Mouse (Mus musculus): Measurements from ENCODE around the gene Tex30. TPM values are rescaled to one million over a fixed set of nuclear protein-coding genes. Genes with fewer than 3 reads are reported as not detected.

Tex30 gene
- 65.6 and 102 TPM in 2 replicates for total RNA-seq (2014; fragmentation: Nextera tagmentation)
- 125 and 159 TPM in 2 replicates for total RNA-seq (2017)
- 7.6 and 12.8 TPM in 2 replicates for polyA plus RNA-seq (2012)

- Histone ChIP-seq H3K36me3 (replicated peaks) (peaks cover 47% of the 10 kb centered on the region), H3K9me3 (replicated peaks) (no peaks in the 10 kb centered on the region), H3K4me3 (ENCODE audit: low read depth, low read length) (peak within 1 kb of the TSS; percentile 96), H3K4me1 (ENCODE audit: insufficient read depth, low read depth, low read length) (peaks cover 22% of the 10 kb centered on the region), H3K27me3 (ENCODE audit: insufficient read depth, low read length) (no peaks in the 10 kb centered on the region)
- TF ChIP-seq GATA2 (IDR thresholded peaks at IDR 0.05; ENCODE audit: borderline replicate concordance, low read depth, low read length) (no peak), CTCF (IDR thresholded peaks at IDR 0.05; ENCODE audit: low read depth, low read length) (no peak), TAL1 (conservative IDR thresholded peaks at IDR 0.05; ENCODE audit: low read depth, low read length) (no peak), GATA1 (IDR thresholded peaks at IDR 0.05; ENCODE audit: borderline replicate concordance, low read length) (no peak), POLR2AphosphoS5 (IDR thresholded peaks at IDR 0.05; ENCODE audit: insufficient replicate concordance, low read depth, low read length) (no peak)
- ATAC-seq (ENCODE audit: extremely low read depth, insufficient number of reproducible peaks, low FRiP score, poor library complexity, severe bottlenecking) (peak; percentile 86), DNase-seq (ENCODE audit: low spot score) (peak; percentile 93)
These were observed at the start of gene Tex30 for GRCm38 (mm10) chr1:44102259-44102717. Gene Tex30, minus strand, starts transcription at chr1:44102441.

- Histone ChIP-seq H3K4me3 (ENCODE audit: low read depth, low read length) (peak overlapping the region; percentile 93), H3K27me3 (ENCODE audit: insufficient read depth, low read length) (no peaks in the 10 kb centered on the region), H3K9me3 (replicated peaks) (no peaks in the 10 kb centered on the region), H3K36me3 (replicated peaks) (peaks cover 9% of the 10 kb centered on the region), H3K4me1 (ENCODE audit: insufficient read depth, low read depth, low read length) (peaks cover 14% of the 10 kb centered on the region)
- peak; percentile 22 for DNase-seq (ENCODE audit: low spot score)
- ATAC-seq (ENCODE audit: extremely low read depth, insufficient number of reproducible peaks, low FRiP score, poor library complexity, severe bottlenecking), result no peak
- TF ChIP-seq POLR2AphosphoS5 (IDR thresholded peaks at IDR 0.05; ENCODE audit: insufficient replicate concordance, low read depth, low read length), result no peak
- no peak for TF ChIP-seq TAL1 (conservative IDR thresholded peaks at IDR 0.05; ENCODE audit: low read depth, low read length)
- no peak for TF ChIP-seq CTCF (IDR thresholded peaks at IDR 0.05; ENCODE audit: low read depth, low read length)
- TF ChIP-seq GATA1 (IDR thresholded peaks at IDR 0.05; ENCODE audit: borderline replicate concordance, low read length), result no peak
- no peak for TF ChIP-seq GATA2 (IDR thresholded peaks at IDR 0.05; ENCODE audit: borderline replicate concordance, low read depth, low read length)
These were observed 46.5 kb upstream of the Tex30 start for GRCm38 (mm10) chr1:44148706-44149105.

DNA sequence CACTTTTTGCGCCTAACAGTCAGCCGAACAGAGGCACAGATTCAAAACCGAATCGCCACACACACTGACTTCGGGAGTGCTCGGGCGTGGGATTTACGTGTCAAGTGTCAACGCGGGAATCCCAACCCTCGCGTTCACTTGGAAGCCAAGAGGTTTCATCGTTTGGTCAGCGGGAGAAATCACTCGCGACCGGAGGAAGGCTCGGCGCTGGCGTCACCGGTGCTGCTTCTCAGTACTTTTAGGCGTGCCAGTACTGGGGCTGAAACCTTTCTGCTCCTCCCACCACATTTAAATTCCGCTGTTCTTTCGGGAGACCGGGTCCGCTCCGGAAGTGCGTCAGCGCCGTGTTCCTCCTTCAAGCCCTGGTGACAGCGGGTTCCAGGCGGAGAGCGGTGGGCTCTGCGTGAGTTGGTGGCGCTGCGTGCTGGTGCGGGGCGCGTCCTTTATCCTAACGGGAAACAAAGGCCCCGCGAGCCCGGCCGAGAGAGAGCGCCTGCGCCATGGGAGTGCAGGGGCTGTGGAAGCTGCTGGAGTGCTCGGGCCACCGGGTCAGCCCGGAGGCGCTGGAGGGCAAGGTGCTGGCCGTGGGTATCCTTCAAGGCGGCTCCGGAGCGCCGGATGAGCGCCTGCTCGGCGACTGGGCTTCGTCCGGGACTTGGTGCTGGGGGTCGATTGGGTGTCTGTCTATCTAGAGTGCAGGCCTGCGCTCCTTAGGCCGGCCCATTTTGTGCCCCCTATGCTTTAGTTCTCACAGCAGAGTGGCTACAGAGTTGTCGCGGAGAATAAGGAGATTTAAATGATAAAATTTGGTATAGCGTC is 45.5 kb upstream of the Tex30 start, which contains the start of gene Ercc5:
Gene Ercc5 (plus strand): TSS at position 182 of the 819 bp plus-strand sequence.
- H3K27me3 ChIP-seq (ENCODE audit: insufficient read depth, low read length), result no peaks in the 10 kb centered on the region
- H3K4me1 ChIP-seq (ENCODE audit: insufficient read depth, low read depth, low read length), result peaks cover 14% of the 10 kb centered on the region
- DNase-seq (ENCODE audit: low spot score) (peak; percentile 88), ATAC-seq (ENCODE audit: extremely low read depth, insufficient number of reproducible peaks, low FRiP score, poor library complexity, severe bottlenecking) (peak; percentile 98)
- peaks cover 14% of the 10 kb centered on the region for H3K36me3 ChIP-seq (replicated peaks)
- H3K9me3 ChIP-seq (replicated peaks), result no peaks in the 10 kb centered on the region
- H3K4me3 ChIP-seq (ENCODE audit: low read depth, low read length), result peak within 1 kb of the TSS; percentile 93
- TF ChIP-seq TAL1 (conservative IDR thresholded peaks at IDR 0.05; ENCODE audit: low read depth, low read length) (no peak), POLR2AphosphoS5 (IDR thresholded peaks at IDR 0.05; ENCODE audit: insufficient replicate concordance, low read depth, low read length) (peak; percentile 52; the same call in 1 of the 2 replicates), GATA1 (IDR thresholded peaks at IDR 0.05; ENCODE audit: borderline replicate concordance, low read length) (no peak), CTCF (IDR thresholded peaks at IDR 0.05; ENCODE audit: low read depth, low read length) (no peak)

GRCm38 (mm10) chr1:44142747-44143146 is 40.5 kb upstream of the Tex30 start:
- no peaks in the 10 kb centered on the region for H3K9me3 ChIP-seq (replicated peaks)
- H3K36me3 ChIP-seq (replicated peaks), result peaks cover 39% of the 10 kb centered on the region
- no peaks in the 10 kb centered on the region for H3K27me3 ChIP-seq (ENCODE audit: insufficient read depth, low read length)
- DNase-seq (ENCODE audit: low spot score) (no peak), ATAC-seq (ENCODE audit: extremely low read depth, insufficient number of reproducible peaks, low FRiP score, poor library complexity, severe bottlenecking) (no peak)
- TF ChIP-seq GATA1 (IDR thresholded peaks at IDR 0.05; ENCODE audit: borderline replicate concordance, low read length) (no peak), GATA2 (IDR thresholded peaks at IDR 0.05; ENCODE audit: borderline replicate concordance, low read depth, low read length) (no peak), TAL1 (conservative IDR thresholded peaks at IDR 0.05; ENCODE audit: low read depth, low read length) (no peak), POLR2AphosphoS5 (IDR thresholded peaks at IDR 0.05; ENCODE audit: insufficient replicate concordance, low read depth, low read length) (no peak)
- H3K4me1 ChIP-seq (ENCODE audit: insufficient read depth, low read depth, low read length), result peaks cover 10% of the 10 kb centered on the region
- no peak overlapping the region for H3K4me3 ChIP-seq (ENCODE audit: low read depth, low read length)

- Histone ChIP-seq H3K4me3 (ENCODE audit: low read depth, low read length) (no peak overlapping the region), H3K36me3 (replicated peaks) (peaks cover 52% of the 10 kb centered on the region), H3K27me3 (ENCODE audit: insufficient read depth, low read length) (no peaks in the 10 kb centered on the region), H3K9me3 (replicated peaks) (no peaks in the 10 kb centered on the region), H3K4me1 (ENCODE audit: insufficient read depth, low read depth, low read length) (peaks cover under 1% of the 10 kb centered on the region; the same call in 1 of the 2 replicates)
- DNase-seq (ENCODE audit: low spot score) (no peak), ATAC-seq (ENCODE audit: extremely low read depth, insufficient number of reproducible peaks, low FRiP score, poor library complexity, severe bottlenecking) (no peak)
- TF ChIP-seq POLR2AphosphoS5 (IDR thresholded peaks at IDR 0.05; ENCODE audit: insufficient replicate concordance, low read depth, low read length), result no peak
- TF ChIP-seq GATA2 (IDR thresholded peaks at IDR 0.05; ENCODE audit: borderline replicate concordance, low read depth, low read length), result no peak
- TF ChIP-seq CTCF (IDR thresholded peaks at IDR 0.05; ENCODE audit: low read depth, low read length), result no peak
- TF ChIP-seq TAL1 (conservative IDR thresholded peaks at IDR 0.05; ENCODE audit: low read depth, low read length), result no peak
- no peak for TF ChIP-seq GATA1 (IDR thresholded peaks at IDR 0.05; ENCODE audit: borderline replicate concordance, low read length)
These were observed 38.0 kb upstream of the Tex30 start for GRCm38 (mm10) chr1:44140232-44140631.

- no peak overlapping the region for H3K4me3 ChIP-seq (ENCODE audit: low read depth, low read length)
- no peaks in the 10 kb centered on the region for H3K27me3 ChIP-seq (ENCODE audit: insufficient read depth, low read length)
- ATAC-seq (ENCODE audit: extremely low read depth, insufficient number of reproducible peaks, low FRiP score, poor library complexity, severe bottlenecking) (no peak), DNase-seq (ENCODE audit: low spot score) (no peak)
- H3K9me3 ChIP-seq (replicated peaks), result no peaks in the 10 kb centered on the region
- TF ChIP-seq POLR2AphosphoS5 (IDR thresholded peaks at IDR 0.05; ENCODE audit: insufficient replicate concordance, low read depth, low read length) (no peak), GATA2 (IDR thresholded peaks at IDR 0.05; ENCODE audit: borderline replicate concordance, low read depth, low read length) (no peak), GATA1 (IDR thresholded peaks at IDR 0.05; ENCODE audit: borderline replicate concordance, low read length) (no peak), CTCF (IDR thresholded peaks at IDR 0.05; ENCODE audit: low read depth, low read length) (no peak), TAL1 (conservative IDR thresholded peaks at IDR 0.05; ENCODE audit: low read depth, low read length) (no peak)
- H3K36me3 ChIP-seq (replicated peaks), result peaks cover 42% of the 10 kb centered on the region
- H3K4me1 ChIP-seq (ENCODE audit: insufficient read depth, low read depth, low read length), result no peaks in the 10 kb centered on the region
These were observed 27.8 kb upstream of the Tex30 start for GRCm38 (mm10) chr1:44129929-44130581.
